8 mouse cellular contexts compared by ENCODE assay signal in the genomic region with DNA sequence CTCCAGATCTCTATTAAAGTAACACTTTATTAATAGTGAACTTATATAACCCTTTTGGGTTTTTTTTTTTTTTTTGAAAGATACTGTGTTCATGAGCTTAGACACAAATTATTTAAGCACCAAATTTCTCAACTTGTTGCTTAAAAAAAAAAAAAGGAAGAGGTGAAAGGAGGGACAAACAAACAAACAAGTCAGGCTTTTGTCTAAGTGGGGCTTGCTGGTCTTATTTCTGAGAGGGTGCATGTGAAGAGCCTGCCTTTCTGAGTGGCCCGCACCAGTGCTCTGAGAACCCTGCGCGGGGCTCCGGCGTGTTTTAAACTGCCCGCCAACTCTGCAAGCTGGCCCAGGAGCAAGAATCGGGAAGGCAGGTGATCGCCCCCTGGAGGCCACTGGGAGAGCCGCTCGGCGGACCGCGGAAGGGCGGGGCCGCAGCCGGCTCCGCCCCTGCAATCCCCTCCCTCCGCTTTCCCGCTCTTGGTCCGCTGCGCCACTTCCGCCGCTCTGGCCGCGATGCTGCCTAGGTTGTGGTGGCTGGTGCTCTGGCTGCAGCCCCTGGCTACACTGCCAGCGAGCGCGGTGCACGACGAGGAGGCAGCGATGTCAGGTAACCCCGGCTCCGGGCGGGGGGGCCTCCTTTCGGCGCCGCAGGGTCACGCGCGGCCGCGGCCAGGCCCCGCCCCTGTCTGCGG. TPM values are rescaled to one million over a fixed set of nuclear protein-coding genes. Genes with fewer than 3 reads are reported as not detected.
DNase-seq lines count a peak whose midpoint lies in the region; ATAC-seq lines count a peak whose summit lies in the region.

TSS of gene Nemp2 (plus strand) at position 456 of the 689 bp plus-strand sequence.

- H3K9ac ChIP-seq in hindbrain, embryonic 16.5 days (ENCODE audit: low read depth, low read length), result peak within 1 kb of the TSS; percentile 96

- H3K36me3 ChIP-seq in hindbrain, embryonic 16.5 days (ENCODE audit: control insufficient read depth, insufficient read depth, low read length), result no peaks in the 10 kb centered on the region

- peak within 1 kb of the TSS; percentile 65 for H3K4me2 ChIP-seq in hindbrain, embryonic 16.5 days (ENCODE audit: low read length)

- peak within 1 kb of the TSS; percentile 96 for H3K4me3 ChIP-seq in hindbrain, embryonic 16.5 days (ENCODE audit: low read length)

- H3K4me1 ChIP-seq in hindbrain, embryonic 16.5 days (ENCODE audit: control insufficient read depth, insufficient read depth, low read depth, low read length), result peaks cover 11% of the 10 kb centered on the region

- H3K27me3 ChIP-seq in hindbrain, embryonic 16.5 days (replicated peaks; ENCODE audit: control insufficient read depth, insufficient read depth, low read length), result no peaks in the 10 kb centered on the region

- ATAC-seq in hindbrain, embryonic 16.5 days, result peak; percentile 97

- peak; percentile 93 for DNase-seq in ZHBTc4 (ENCODE audit: low read depth, low spot score)
- peak; percentile 96 for DNase-seq in cerebellum, postnatal 4 days (ENCODE audit: low spot score in 2 of 2)
- DNase-seq in gastrocnemius, adult 18-20 months (ENCODE audit: low spot score), result peak; percentile 90
- peak; percentile 94 to 97 for DNase-seq in left cerebral cortex, adult 18-20 months (ENCODE audit: low spot score in 2 of 2)
- peak; percentile 93 to 95 for DNase-seq in lung, postnatal 4 days
- DNase-seq in retina, postnatal 1 day, result peak; percentile 94
- peak; percentile 96 for DNase-seq in thymus, postnatal 4 days

- peak within 1 kb of the TSS; percentile 93 for H3K27ac ChIP-seq in hindbrain, embryonic 16.5 days (ENCODE audit: low read depth, low read length)

- WGBS in hindbrain, embryonic 16.5 days, result under 1% methylated on average over 43 of the region's 44 CpGs

- H3K9me3 ChIP-seq in hindbrain, embryonic 16.5 days (ENCODE audit: control insufficient read depth, low read length), result no peaks in the 10 kb centered on the region

RNA-seq across cellular contexts. Expression of gene Nemp2, which starts in this region (rescaled TPM):
- under 1 TPM; 0.27 to 0.45 TPM for total RNA-seq in gastrocnemius, adult 18-20 months (2021)
- 5.4 and 5.6 TPM in 2 replicates for polyA plus RNA-seq in hindbrain, embryonic 16.5 days (2015; fragmentation: Nextera tagmentation; extraction: Ambion mirVana)
- 1 to 10 TPM; 3.5 to 3.9 TPM for total RNA-seq in left cerebral cortex, adult 18-20 months (2021)

Comparison
In these comparisons a context has a peak if more than half of its experiments do, and no peak if none do; other contexts are left out.
1. Peak in every context shown above with its lines: DNase-seq, ATAC-seq, H3K4me3 ChIP-seq and H3K27ac ChIP-seq.
2. Peak in DNase-seq in gastrocnemius, adult 18-20 months; RNA of the gene not detected or under 1 TPM.